Mouse (Mus musculus) cerebellum, adult 2 months (tissue): ENCODE data around the gene Nmd3.

Experiments used
- CTCF ChIP-seq: fragments of 200-500 bp; IDR thresholded peaks from 2 replicates; pipeline ENCODE4 v1.5.1; 2011; ENCODE audit warnings: low read depth, mild to moderate bottlenecking, control low read depth, low read length, moderate library complexity, borderline replicate concordance; ENCODE audit not compliant: insufficient read depth
- POLR2A ChIP-seq: fragments of 200-500 bp; IDR thresholded peaks from 2 replicates; pipeline ENCODE4 v1.6.1; 2011; ENCODE audit warnings: low read length, control low read depth, borderline replicate concordance; ENCODE audit not compliant: insufficient read depth

- TF ChIP-seq CTCF: no peak
- TF ChIP-seq POLR2A: no peak
These were observed 76.2 kb downstream of the Nmd3 start for GRCm38 (mm10) chr3:69797969-69798368.
